8 mouse cellular contexts compared by ENCODE assay signal in the genomic region with DNA sequence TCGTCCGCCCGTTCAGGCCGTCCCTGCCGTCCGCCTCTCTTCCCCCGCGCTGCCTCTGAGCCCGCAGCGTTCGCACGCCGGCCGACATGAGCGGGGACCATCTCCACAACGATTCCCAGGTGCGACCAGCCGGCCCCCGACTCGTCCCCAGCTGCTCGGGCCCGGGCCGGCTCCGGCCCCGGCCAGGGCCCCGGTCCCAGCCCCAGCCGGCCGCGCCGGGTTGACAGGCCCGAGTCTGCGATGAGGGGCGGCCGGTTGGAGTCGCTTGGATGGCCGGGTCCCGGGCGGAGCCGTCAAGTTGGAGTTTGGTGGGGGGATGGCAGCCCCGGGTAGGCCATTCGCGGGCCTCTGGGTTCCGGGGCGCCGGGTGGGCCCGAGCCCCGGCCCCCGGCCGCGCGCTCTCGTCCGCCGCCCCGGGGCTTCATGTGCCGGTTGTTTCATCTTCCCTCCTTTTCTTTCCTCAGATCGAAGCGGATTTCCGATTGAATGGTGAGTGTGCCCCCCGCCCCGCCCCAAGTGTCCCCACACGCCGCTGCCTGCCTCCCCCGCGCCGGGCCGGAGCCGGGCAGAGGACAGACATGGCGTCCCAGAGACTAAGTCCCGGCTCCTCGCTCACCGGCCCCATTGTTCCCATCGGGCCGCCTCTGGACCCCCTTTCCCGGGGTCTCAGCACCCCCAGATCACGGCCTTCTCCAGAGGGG. TPM values are rescaled to one million over a fixed set of nuclear protein-coding genes. Genes with fewer than 3 reads are reported as not detected.
DNase-seq lines count a peak whose midpoint lies in the region; ATAC-seq lines count a peak whose summit lies in the region.

No protein-coding gene starts in this region.

- H3K4me3 ChIP-seq in lung, embryonic 16.5 days (ENCODE audit: low read length), result peak overlapping the region; percentile 98

- ATAC-seq in erythroblast, adult 5-6 weeks (replicated peaks; ENCODE audit: low FRiP score, poor library complexity, severe bottlenecking), result 0 out of 2 replicates have a peak, but pooled peaks have one; percentile 37
- peak; percentile 42 for ATAC-seq in lung, embryonic 16.5 days (ENCODE audit: low read depth)

- H3K4me2 ChIP-seq in lung, embryonic 16.5 days (ENCODE audit: low read depth, low read length), result peak overlapping the region; percentile 45

- peak; percentile 15 to 19 for DNase-seq in CD8-positive naive resting alpha-beta T cell, adult 2 months (ENCODE audit: low read depth in 2 of 2, low spot score in 2 of 2)
- peak; percentile 61 to 76 for DNase-seq in adrenal gland, postnatal 36 days
- peak; percentile 68 to 72 for DNase-seq in heart, postnatal 10 days
- peak; percentile 74 to 82 for DNase-seq in kidney, postnatal 4 days
- peak; percentile 45 for DNase-seq in ovary, postnatal 10 days (ENCODE audit: low spot score)
- peak; percentile 38 to 39 for DNase-seq in thymus, postnatal 10 days (ENCODE audit: low spot score in 2 of 2)

- H3K27me3 ChIP-seq in lung, embryonic 16.5 days (ENCODE audit: control insufficient read depth, insufficient read depth, low read depth, low read length), result no peaks in the 10 kb centered on the region

- intact Hi-C loops in heart, postnatal 10 days (cut with DNase I), result loop anchor here (5.0 kb wide), 2 partner anchors 34 to 46 kb away; no protein-coding TSS in a partner anchor

- peaks cover 16% of the 10 kb centered on the region for H3K4me1 ChIP-seq in lung, embryonic 16.5 days (replicated peaks; ENCODE audit: control insufficient read depth, insufficient read depth, low read length)

- H3K36me3 ChIP-seq in lung, embryonic 16.5 days (ENCODE audit: control insufficient read depth, insufficient read depth, low read length), result no peaks in the 10 kb centered on the region

- under 1% methylated on average over 60 of the region's 76 CpGs for WGBS in lung, embryonic 16.5 days

- H3K27ac ChIP-seq in lung, embryonic 16.5 days (ENCODE audit: low read length), result peak overlapping the region; percentile 98

- H3K9ac ChIP-seq in lung, embryonic 16.5 days (ENCODE audit: low read length), result peak overlapping the region; percentile 100

- no peaks in the 10 kb centered on the region for H3K9me3 ChIP-seq in lung, embryonic 16.5 days (ENCODE audit: control insufficient read depth, low read length)

RNA-seq across cellular contexts. Expression of a gene that starts 0.6 kb away (rescaled TPM):
- total RNA-seq in adrenal gland, postnatal 36 days (2021), result 10 to 100 TPM; 79.6 to 97.2 TPM
- 145 and 146 TPM in 2 replicates for total RNA-seq in erythroblast, adult 5-6 weeks (2015; ENCODE audit: low replicate concordance)
- total RNA-seq in erythroblast, adult 5-6 weeks (2017; ENCODE audit: low replicate concordance), result 336 and 395 TPM in 2 replicates
- total RNA-seq in heart, postnatal 10 days (2021), result 10 to 100 TPM; 53.1 to 65.1 TPM
- polyA plus RNA-seq in lung, embryonic 16.5 days (2015; fragmentation: Nextera tagmentation; extraction: Ambion mirVana), result 66.4 and 72.5 TPM in 2 replicates

Comparison
In these comparisons a context has a peak if more than half of its experiments do, and no peak if none do; other contexts are left out.
1. Peak in every context shown above with its lines: DNase-seq, ATAC-seq, H3K4me3 ChIP-seq and H3K27ac ChIP-seq.
2. DNase-seq: peak in every context shown above with its lines; median percentile 78 in kidney, postnatal 4 days; 70 in heart, postnatal 10 days; 68 in adrenal gland, postnatal 36 days; 45 in ovary, postnatal 10 days; 38 in thymus, postnatal 10 days; 17 in CD8-positive naive resting alpha-beta T cell, adult 2 months.